Mouse (Mus musculus) erythroblast, embryonic 14.5 days (primary cell): ENCODE measurements around the gene Scyl3. TPM values are rescaled to one million over a fixed set of nuclear protein-coding genes. Genes with fewer than 3 reads are reported as not detected.

Source experiments
- H3K27me3 ChIP-seq: 2 replicates; pipeline ENCODE4 v1.6.1; 2012; ENCODE audit warnings: inconsistent platforms; ENCODE audit not compliant: control insufficient read depth
- H3K36me3 ChIP-seq: 2 replicates; pipeline ENCODE4 v1.6.1; 2012; ENCODE audit warnings: mild to moderate bottlenecking, inconsistent platforms; ENCODE audit not compliant: control insufficient read depth
- H3K4me1 ChIP-seq: 2 replicates; pipeline ENCODE4 v1.6.1; 2012; ENCODE audit warnings: inconsistent platforms; ENCODE audit not compliant: control insufficient read depth
- H3K4me3 ChIP-seq: replicated peaks from 2 replicates; pipeline ENCODE3; 2012; ENCODE audit warnings: moderate library complexity, mild to moderate bottlenecking, inconsistent platforms
- H3K9me3 ChIP-seq: 2 replicates; pipeline ENCODE4 v1.6.1; 2012; ENCODE audit warnings: low read length, inconsistent platforms, mixed read lengths; ENCODE audit not compliant: control insufficient read depth
- GATA1 ChIP-seq: IDR thresholded peaks from 2 replicates; pipeline ENCODE4 v1.6.1; 2012; ENCODE audit warnings: low read length, inconsistent platforms, mixed read lengths
- TAL1 ChIP-seq: IDR thresholded peaks from 3 replicates; pipeline ENCODE4 v1.6.1; 2012; ENCODE audit warnings: low read length, inconsistent platforms, mixed read lengths
- polyA plus RNA-seq: library from polyadenylated mRNA; stranded (reverse); fragments of >175 nt; gene quantifications from 2 replicates; pipeline ENCODE4 v1.2.3, GENCODE M21; 2012

The Scyl3 gene
- polyA plus RNA-seq, 1 experiment = 0.22 TPM

DNA sequence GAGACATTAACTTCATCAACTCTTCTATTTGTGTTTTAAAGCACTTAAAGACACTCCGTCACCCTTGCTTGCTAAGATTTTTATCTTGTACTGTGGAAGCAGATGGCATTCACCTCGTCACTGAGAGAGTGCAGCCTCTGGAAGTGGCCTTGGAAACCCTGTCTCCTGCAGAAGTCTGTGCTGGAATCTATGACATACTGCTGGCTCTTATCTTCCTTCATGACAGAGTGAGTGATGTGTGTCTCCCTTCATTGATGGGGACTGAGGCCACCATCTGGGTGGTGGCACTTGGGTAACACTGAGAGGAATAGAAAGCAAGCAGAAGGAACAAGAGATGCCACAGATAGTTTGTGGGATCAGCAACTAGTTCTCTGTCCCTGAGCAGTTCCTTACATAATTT lies 5.7 kb downstream of the Scyl3 start:
- TF ChIP-seq GATA1 = no peak
- no peak for TF ChIP-seq TAL1
- Histone ChIP-seq H3K4me1 (peaks cover 23% of the 10 kb centered on the region), H3K27me3 (no peaks in the 10 kb centered on the region), H3K9me3 (no peaks in the 10 kb centered on the region), H3K4me3 (no peak overlapping the region), H3K36me3 (peaks cover 69% of the 10 kb centered on the region)

GRCm38 (mm10) chr1:163942056-163942455 lies 13.2 kb downstream of the Scyl3 start:
- Histone ChIP-seq H3K4me1 (peaks cover 3% of the 10 kb centered on the region), H3K9me3 (no peaks in the 10 kb centered on the region), H3K36me3 (peaks cover 95% of the 10 kb centered on the region), H3K4me3 (no peak overlapping the region), H3K27me3 (no peaks in the 10 kb centered on the region)
- TF ChIP-seq GATA1 = no peak
- no peak for TF ChIP-seq TAL1

GRCm38 (mm10) chr1:163953396-163953795 lies 24.5 kb downstream of the Scyl3 start:
- peaks cover 98% of the 10 kb centered on the region for H3K36me3 ChIP-seq
- no peaks in the 10 kb centered on the region for H3K4me1 ChIP-seq
- H3K27me3 ChIP-seq = no peaks in the 10 kb centered on the region
- H3K4me3 ChIP-seq = no peak overlapping the region
- no peaks in the 10 kb centered on the region for H3K9me3 ChIP-seq
- no peak for TF ChIP-seq GATA1
- no peak for TF ChIP-seq TAL1

GRCm38 (mm10) chr1:163958036-163958435 lies 29.1 kb downstream of the Scyl3 start:
- Histone ChIP-seq H3K4me3 (no peak overlapping the region), H3K27me3 (no peaks in the 10 kb centered on the region), H3K4me1 (no peaks in the 10 kb centered on the region), H3K9me3 (no peaks in the 10 kb centered on the region), H3K36me3 (peaks cover 85% of the 10 kb centered on the region)
- no peak for TF ChIP-seq TAL1
- TF ChIP-seq GATA1 = no peak

DNA sequence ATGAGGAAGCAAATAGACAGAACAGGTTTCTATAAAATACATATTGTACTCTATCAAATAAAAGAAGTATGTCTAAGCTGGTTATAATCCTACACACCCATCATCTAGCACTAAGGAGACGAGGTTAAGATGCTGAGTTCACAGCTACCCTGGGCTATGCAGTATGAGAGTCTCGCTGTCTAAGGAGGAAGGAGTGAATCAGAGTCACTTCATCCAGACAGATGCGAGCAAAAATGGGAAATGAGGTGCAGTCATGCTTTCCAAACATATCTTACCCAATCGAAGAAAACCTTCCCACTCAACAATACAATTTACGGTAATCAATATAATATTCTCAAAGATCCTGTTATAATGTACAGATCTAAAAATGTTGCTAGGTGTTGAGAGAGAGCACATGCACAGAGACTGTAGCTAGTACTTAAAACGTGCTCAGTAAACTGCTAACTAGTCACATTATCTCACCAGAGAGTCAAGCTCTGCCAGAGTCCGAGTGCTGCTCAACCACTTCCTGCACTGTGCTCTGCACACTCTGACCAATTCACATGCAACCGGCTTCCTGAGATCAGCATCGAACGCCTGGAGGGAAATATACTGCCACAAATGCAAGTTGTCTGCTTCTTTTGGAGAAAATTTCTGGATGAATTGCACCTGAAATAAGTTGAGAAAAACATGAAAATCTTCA lies 35.2 kb downstream of the Scyl3 start:
- no peak overlapping the region for H3K4me3 ChIP-seq
- H3K27me3 ChIP-seq = no peaks in the 10 kb centered on the region
- TF ChIP-seq GATA1 = no peak
- no peak for TF ChIP-seq TAL1
- peaks cover 55% of the 10 kb centered on the region for H3K36me3 ChIP-seq
- H3K4me1 ChIP-seq = no peaks in the 10 kb centered on the region
- no peaks in the 10 kb centered on the region for H3K9me3 ChIP-seq

DNA sequence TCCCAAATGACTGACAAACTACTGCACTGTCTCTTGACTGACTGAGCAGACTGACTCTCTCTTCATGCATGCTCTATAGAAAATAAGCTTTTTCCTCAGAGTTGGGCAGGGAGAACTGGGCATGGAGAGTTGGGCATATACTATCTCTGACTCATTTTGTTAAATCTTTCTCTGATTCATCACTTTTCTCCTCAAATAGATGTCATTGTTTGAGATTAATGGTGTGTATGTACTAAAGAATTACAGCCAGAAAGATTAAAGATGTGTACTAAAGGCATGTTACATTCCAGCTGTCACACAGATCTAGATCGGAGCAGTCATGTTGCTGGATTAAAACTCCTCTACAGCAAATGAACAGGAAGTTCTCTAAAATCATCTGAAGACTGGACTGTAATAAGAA lies 45.6 kb downstream of the Scyl3 start:
- Histone ChIP-seq H3K9me3 (no peaks in the 10 kb centered on the region), H3K4me3 (no peak overlapping the region), H3K4me1 (no peaks in the 10 kb centered on the region), H3K27me3 (no peaks in the 10 kb centered on the region), H3K36me3 (peaks cover 46% of the 10 kb centered on the region)
- TF ChIP-seq TAL1 = no peak
- TF ChIP-seq GATA1 = no peak

GRCm38 (mm10) chr1:163975088-163975487 lies 46.2 kb downstream of the Scyl3 start:
- Histone ChIP-seq H3K4me1 (no peaks in the 10 kb centered on the region), H3K9me3 (no peaks in the 10 kb centered on the region), H3K4me3 (no peak overlapping the region), H3K36me3 (peaks cover 47% of the 10 kb centered on the region), H3K27me3 (no peaks in the 10 kb centered on the region)
- TF ChIP-seq TAL1 (no peak), GATA1 (no peak)

DNA sequence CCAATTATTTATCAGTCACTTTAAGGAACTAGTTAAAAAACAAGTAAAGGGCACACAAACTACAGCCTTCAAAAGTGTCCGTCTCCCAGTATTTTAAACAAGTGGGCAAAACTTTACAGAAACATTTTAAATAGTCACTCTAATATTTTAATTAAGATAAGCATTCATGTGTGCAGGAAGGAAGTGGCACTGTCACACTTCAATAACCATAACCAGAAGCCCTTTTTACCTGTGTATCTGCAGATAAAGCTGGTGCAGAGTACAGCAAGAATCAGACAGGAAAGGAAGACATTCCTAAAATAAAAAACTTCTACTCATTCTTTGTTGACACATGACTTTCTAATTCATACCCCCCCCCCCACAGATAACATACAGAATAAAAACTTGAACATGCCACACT lies 47.6 kb downstream of the Scyl3 start:
- Histone ChIP-seq H3K4me1 (no peaks in the 10 kb centered on the region), H3K27me3 (no peaks in the 10 kb centered on the region), H3K36me3 (peaks cover 50% of the 10 kb centered on the region), H3K9me3 (no peaks in the 10 kb centered on the region), H3K4me3 (no peak overlapping the region)
- TF ChIP-seq TAL1 (no peak), GATA1 (no peak)

DNA sequence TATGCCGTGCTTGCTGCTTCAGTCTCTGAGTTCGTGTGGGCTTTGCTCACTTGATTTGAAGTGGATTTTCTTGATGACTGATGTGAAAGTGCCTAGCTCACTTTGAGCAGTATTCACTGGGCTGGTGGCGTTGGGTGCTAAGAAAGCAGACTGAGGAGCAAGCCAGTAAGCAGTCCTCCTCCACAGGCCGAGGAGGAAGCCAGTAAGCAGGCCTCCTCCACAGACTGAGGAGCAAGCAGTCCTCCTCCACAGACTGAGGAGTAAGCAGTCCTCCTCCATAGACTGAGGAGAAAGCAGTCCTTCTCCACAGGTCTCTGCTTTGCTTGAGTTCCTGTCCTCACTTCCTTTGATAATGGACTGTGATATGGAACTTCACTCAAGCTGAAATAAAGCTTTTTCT lies 63.5 kb downstream of the Scyl3 start:
- Histone ChIP-seq H3K9me3 (no peaks in the 10 kb centered on the region), H3K4me1 (peaks cover 28% of the 10 kb centered on the region), H3K27me3 (no peaks in the 10 kb centered on the region), H3K4me3 (no peak overlapping the region), H3K36me3 (peaks cover 26% of the 10 kb centered on the region)
- TF ChIP-seq GATA1 (no peak), TAL1 (no peak)
